Mouse (Mus musculus) kidney, postnatal 10 days (tissue): ENCODE results near the gene Kcnip2.

Experiments
- DNase-seq: peaks from one replicate; pipeline ENCODE4 v3.0.0; 2021; ENCODE audit warnings: mixed read lengths

Kcnip2 gene

GRCm38 (mm10) chr19:45780350-45780915 lies 35.4 kb downstream of the Kcnip2 start:
- no peak for DNase-seq

- no peak for DNase-seq
These were observed 40.4 kb downstream of the Kcnip2 start for GRCm38 (mm10) chr19:45775486-45775885.

- no peak for DNase-seq
These were observed 44.4 kb downstream of the Kcnip2 start for GRCm38 (mm10) chr19:45771501-45771900.

- no peak for DNase-seq
These were observed 55.1 kb downstream of the Kcnip2 start for GRCm38 (mm10) chr19:45760810-45761209.

- DNase-seq = no peak
These were observed 57.2 kb downstream of the Kcnip2 start for GRCm38 (mm10) chr19:45758671-45759070.

- no peak for DNase-seq
These were observed 62.3 kb downstream of the Kcnip2 start for GRCm38 (mm10) chr19:45753551-45753950.

GRCm38 (mm10) chr19:45751881-45752280 lies 64.0 kb downstream of the Kcnip2 start:
- no peak for DNase-seq

GRCm38 (mm10) chr19:45749243-45750043 lies 66.4 kb downstream of the Kcnip2 start, which contains the start of gene Npm3:
Gene Npm3 (minus strand): TSS chr19:45749591.
- peak; percentile 94 for DNase-seq

- DNase-seq = no peak
These were observed 67.1 kb downstream of the Kcnip2 start for GRCm38 (mm10) chr19:45748691-45749242.

GRCm38 (mm10) chr19:45748206-45748605 lies 67.7 kb downstream of the Kcnip2 start:
- no peak for DNase-seq

- peak; percentile 92 for DNase-seq
These were observed 68.6 kb downstream of the Kcnip2 start for GRCm38 (mm10) chr19:45747028-45747867.

- DNase-seq = peak; percentile 88
These were observed 69.5 kb downstream of the Kcnip2 start for GRCm38 (mm10) chr19:45746153-45747020.

- DNase-seq = no peak
These were observed 70.3 kb downstream of the Kcnip2 start for GRCm38 (mm10) chr19:45745344-45746152.

GRCm38 (mm10) chr19:45743619-45744018 lies 72.2 kb downstream of the Kcnip2 start:
- DNase-seq = no peak

- DNase-seq = no peak
These were observed 72.8 kb downstream of the Kcnip2 start for GRCm38 (mm10) chr19:45742984-45743575.

GRCm38 (mm10) chr19:45742218-45742983 lies 73.5 kb downstream of the Kcnip2 start, which contains the start of gene Fgf8:
Gene Fgf8 (minus strand): TSS chr19:45742915.
- DNase-seq = peak; percentile 24
